ENCODE assay signal across 9 mouse cellular contexts in genomic region chr4:95871216-95871881, GRCm38 (mm10).
DNase-seq lines count a peak whose midpoint lies in the region; ATAC-seq lines count a peak whose summit lies in the region.
"Had no signal": no experiment of that assay in that cellular context is flagged by ENCODE, and none has a peak within 500 bp of the region (broad histone marks: within the 10 kb centered on the region; RNA-seq: fewer than 3 reads in every experiment).

No protein-coding gene starts in this region.

- H3K4me3 ChIP-seq in embryonic facial prominence, embryonic 14.5 days (ENCODE audit: low read depth, low read length), result no peak overlapping the region

- H3K4me1 ChIP-seq in embryonic facial prominence, embryonic 14.5 days (ENCODE audit: control insufficient read depth, insufficient read depth, low read length), result peaks cover 6% of the 10 kb centered on the region; the same call in 1 of the 2 replicates

- WGBS in embryonic facial prominence, embryonic 14.5 days, result 14% methylated on average over 6 of the region's 6 CpGs

- no peaks in the 10 kb centered on the region for H3K36me3 ChIP-seq in embryonic facial prominence, embryonic 14.5 days (ENCODE audit: control insufficient read depth, insufficient read depth, low read length)

- H3K4me2 ChIP-seq in embryonic facial prominence, embryonic 14.5 days (ENCODE audit: low read depth, low read length), result peak overlapping the region; percentile 27

- DNase-seq in kidney, adult 18-20 months, result peak; percentile 51
- DNase-seq in kidney, adult 11 months, result no peak
- DNase-seq in adrenal gland, adult 2 months, result peak; percentile 61
- DNase-seq in embryonic facial prominence, embryonic 14.5 days (ENCODE audit: low spot score), result peak; percentile 59
- DNase-seq in heart, postnatal 10 days, result peak; percentile 45 to 81
- DNase-seq in layer of hippocampus, adult 18-20 months (ENCODE audit: low spot score in 2 of 2), result peak; percentile 45 to 89
- peak; percentile 46 for DNase-seq in lung, postnatal 25 days (ENCODE audit: low spot score)
- DNase-seq in right cerebral cortex, postnatal 10 days (ENCODE audit: low spot score in 2 of 2), result peak; percentile 65 to 74

- no peaks in the 10 kb centered on the region for H3K9me3 ChIP-seq in embryonic facial prominence, embryonic 14.5 days (ENCODE audit: control insufficient read depth, low read length)

- no peak overlapping the region for H3K9ac ChIP-seq in embryonic facial prominence, embryonic 14.5 days (ENCODE audit: low read depth, low read length)

- intact Hi-C loops in heart, postnatal 10 days (cut with DNase I), result loop anchor here (1.0 to 5.0 kb wide), 4 partner anchors 53 to 863 kb away; no protein-coding TSS in a partner anchor

- no peak for ATAC-seq in embryonic facial prominence, embryonic 14.5 days (ENCODE audit: low read depth)

- H3K27me3 ChIP-seq in embryonic facial prominence, embryonic 14.5 days (replicated peaks; ENCODE audit: control insufficient read depth, insufficient read depth, low read length), result no peaks in the 10 kb centered on the region

- H3K27ac ChIP-seq in embryonic facial prominence, embryonic 14.5 days (replicated peaks; ENCODE audit: low read depth, low read length), result no peak overlapping the region
- H3K27ac ChIP-seq: macrophage had no signal
